Mouse (Mus musculus) lung, adult 2 months (tissue): ENCODE measurements around the gene Bpgm. TPM values are rescaled to one million over a fixed set of nuclear protein-coding genes. Genes with fewer than 3 reads are reported as not detected.

Experiments
- DNase-seq: peaks from one replicate; pipeline ENCODE4 v3.0.0; 2022
- H3K4me1 ChIP-seq: fragments of 200-500 bp; 2 replicates; pipeline ENCODE4 v1.6.1; 2011; ENCODE audit warnings: low read length; ENCODE audit not compliant: control insufficient read depth, insufficient read depth
- H3K4me3 ChIP-seq: fragments of 200-500 bp; replicated peaks from 2 replicates; pipeline ENCODE3; 2011; ENCODE audit warnings: low read depth, mild to moderate bottlenecking, control low read depth, low read length; ENCODE audit errors: extremely low read depth
- CTCF ChIP-seq: fragments of 200-500 bp; IDR thresholded peaks from 2 replicates; pipeline ENCODE4 v1.5.1; 2011; ENCODE audit warnings: mild to moderate bottlenecking, low read length, control low read depth; ENCODE audit not compliant: insufficient read depth
- POLR2A ChIP-seq: fragments of 200-500 bp; IDR thresholded peaks from 2 replicates; pipeline ENCODE4 v1.6.1; 2011; ENCODE audit warnings: low read depth, mild to moderate bottlenecking, control low read depth, low read length, borderline replicate concordance; ENCODE audit errors: extremely low read depth
- WGBS: fragments of 180-500 bp; shearing (Covaris S2); methylation state at CpG from one replicate; pipeline ENCODE4 v1.1.7; 2018; 5-methylcytosine and 5-hydroxymethylcytosine counted together
- polyA plus RNA-seq: library from polyadenylated mRNA; depleted of rRNA; stranded (reverse); fragments of >200 nt; gene quantifications from 2 replicates; pipeline ENCODE4 v1.2.3, GENCODE M21; 2012

Bpgm gene
- polyA plus RNA-seq, 1 experiment = 23.2 TPM

DNA sequence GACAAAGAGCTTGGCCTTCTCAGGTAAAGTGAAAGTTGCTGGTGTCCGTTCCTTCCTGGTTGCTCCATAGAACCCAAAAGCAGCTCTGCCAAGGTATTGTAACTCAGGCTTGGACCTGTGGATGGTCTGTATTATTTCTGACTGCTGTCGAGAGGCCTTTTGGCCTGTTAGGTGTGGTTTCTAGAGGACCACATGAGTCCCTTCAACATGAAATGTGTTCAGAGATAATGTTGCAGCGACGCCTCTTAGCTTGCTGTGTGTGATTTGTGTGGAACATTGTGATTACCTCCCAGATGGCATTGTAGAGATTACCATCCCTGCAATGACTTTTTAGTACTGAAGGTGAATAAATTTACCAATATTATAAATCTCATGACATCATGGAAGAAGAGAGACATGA, 32.0 kb downstream of the Bpgm start:
- 91% methylated on average over 4 of the region's 4 CpGs for WGBS
- no peak for TF ChIP-seq POLR2A
- no peak for TF ChIP-seq CTCF
- no peak overlapping the region for H3K4me3 ChIP-seq
- H3K4me1 ChIP-seq = no peaks in the 10 kb centered on the region
- no peak for DNase-seq

DNA sequence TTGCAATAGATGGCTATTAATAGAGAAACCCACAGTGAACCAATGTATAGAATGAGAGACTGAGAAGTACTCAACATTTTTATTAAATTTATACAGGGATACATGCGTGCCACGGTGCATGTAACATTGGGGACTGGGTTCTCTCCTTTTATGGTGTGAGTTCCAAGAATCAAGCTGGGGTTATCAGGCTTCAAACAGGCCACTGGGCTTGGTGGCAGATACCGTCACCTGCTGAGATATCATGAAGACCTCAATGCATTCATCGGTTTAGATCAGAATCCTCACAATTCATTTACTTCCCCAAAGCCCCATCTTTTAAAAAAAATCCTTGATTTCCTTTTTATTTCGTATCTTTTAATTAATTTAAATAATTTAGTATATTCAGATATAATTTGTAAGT, 34.3 kb downstream of the Bpgm start:
- H3K4me1 ChIP-seq = no peaks in the 10 kb centered on the region
- no peak for DNase-seq
- no peak overlapping the region for H3K4me3 ChIP-seq
- TF ChIP-seq CTCF (no peak), POLR2A (no peak)
- 92% methylated on average over 5 of the region's 5 CpGs for whole genome bisulfite sequencing

DNA sequence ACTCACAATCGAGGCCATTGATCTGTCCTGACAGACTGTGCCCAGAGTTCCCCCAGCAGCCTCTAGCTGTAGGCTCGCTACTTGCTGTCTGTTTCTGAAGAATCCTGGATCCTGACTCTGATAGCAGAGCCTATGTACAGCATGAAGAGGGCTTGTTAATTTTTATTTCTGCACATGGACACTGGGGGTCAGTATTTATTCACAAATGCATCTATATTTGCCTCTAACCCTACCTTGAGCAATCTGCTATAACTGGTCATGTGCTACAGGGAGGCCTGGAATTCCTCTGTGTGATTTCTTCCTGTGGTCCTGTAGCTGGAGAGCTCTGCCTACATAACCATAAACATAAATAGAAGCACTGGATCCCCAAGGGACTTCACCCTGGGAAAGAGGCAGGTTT, 35.4 kb downstream of the Bpgm start:
- DNase-seq = no peak
- WGBS = 24% methylated on average over 2 of the region's 2 CpGs
- TF ChIP-seq CTCF (peak; percentile 53; the same call in 1 of the 2 replicates), POLR2A (no peak)

DNA sequence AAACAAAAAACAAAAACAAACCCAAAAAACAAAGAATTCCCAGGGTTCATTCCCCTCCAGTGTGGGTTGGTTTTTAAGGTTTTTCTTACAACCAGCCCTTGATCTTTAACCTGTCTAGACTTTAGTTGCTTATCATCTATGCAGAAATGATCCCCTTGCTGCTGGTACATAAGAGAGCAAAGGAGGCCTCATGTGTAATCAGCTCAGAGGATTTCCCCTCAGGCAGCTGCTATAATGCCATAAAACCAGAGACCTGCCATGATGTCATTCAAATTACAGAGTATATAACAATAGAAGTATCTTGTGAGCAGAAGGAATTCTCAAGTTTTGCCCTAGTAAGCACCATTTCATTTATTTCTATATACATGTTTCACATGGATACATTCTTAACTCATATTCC, 36.7 kb downstream of the Bpgm start:
- H3K4me3 ChIP-seq = no peak overlapping the region
- DNase-seq = no peak
- no peak for TF ChIP-seq POLR2A
- TF ChIP-seq CTCF = no peak
- H3K4me1 ChIP-seq = no peaks in the 10 kb centered on the region

More for the DNA sequence above, 35.4 kb downstream of the Bpgm start:
- H3K4me3 ChIP-seq = no peak overlapping the region
- H3K4me1 ChIP-seq = no peaks in the 10 kb centered on the region

DNA sequence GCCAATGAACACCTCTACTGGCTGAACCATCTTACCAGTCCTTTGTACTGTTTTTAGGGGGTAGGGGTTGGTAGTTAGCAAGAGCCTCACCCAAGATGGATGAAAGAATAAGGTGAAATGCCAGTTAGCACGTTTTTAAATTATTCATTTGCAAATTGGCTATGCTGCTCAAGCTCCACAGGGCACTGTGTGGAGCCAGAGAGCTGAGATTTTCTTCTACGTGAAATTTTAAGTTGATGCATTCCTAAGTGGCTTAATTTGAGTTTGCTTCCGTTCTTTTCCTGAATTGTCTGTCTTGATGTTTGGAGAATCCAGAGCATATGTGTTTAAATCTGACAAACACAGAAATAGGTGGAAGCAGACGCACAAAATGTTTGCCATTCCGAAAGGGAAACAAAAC, 38.6 kb downstream of the Bpgm start:
- no peak overlapping the region for H3K4me3 ChIP-seq
- DNase-seq = no peak
- TF ChIP-seq CTCF = peak; percentile 23; the same call in 1 of the 2 replicates
- no peak for TF ChIP-seq POLR2A
- no peaks in the 10 kb centered on the region for H3K4me1 ChIP-seq
- WGBS = 33% methylated on average over 5 of the region's 5 CpGs

DNA sequence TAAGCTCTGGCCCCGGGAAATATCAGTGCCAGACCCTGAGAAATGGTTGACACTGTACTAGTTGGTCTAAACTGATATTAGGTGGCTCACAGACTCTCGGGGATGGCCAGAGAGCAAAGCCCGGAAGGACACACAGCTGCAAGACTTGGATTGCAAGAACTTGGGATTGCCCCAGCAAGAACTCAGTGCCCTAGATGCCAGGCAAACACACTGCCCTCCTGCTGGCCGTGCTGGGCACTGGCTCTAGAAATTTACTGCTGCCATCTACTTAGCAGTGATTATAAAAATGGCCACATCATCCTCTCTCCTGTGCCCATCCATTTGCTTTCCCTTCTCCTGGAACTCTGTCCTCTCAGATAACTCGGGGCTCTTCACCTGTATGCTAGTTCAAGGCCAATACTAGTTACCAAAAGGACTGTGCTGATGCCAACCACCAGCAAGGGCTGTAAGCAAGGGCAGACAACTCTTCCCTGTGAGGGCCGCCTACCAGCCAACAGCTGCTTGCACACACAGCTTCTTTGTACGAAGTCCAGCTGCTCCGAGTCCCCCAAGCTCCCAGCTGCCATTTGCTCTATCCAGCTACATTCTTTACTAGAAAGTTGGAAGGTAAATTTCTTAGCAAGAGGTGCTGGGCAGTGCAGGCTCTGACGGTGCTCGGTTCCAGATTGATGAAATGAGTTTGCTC, 39.2 kb downstream of the Bpgm start:
- DNase-seq = no peak
- 55% methylated on average over 10 of the region's 10 CpGs for WGBS
- Histone ChIP-seq H3K4me1 (no peaks in the 10 kb centered on the region), H3K4me3 (no peak overlapping the region)
- TF ChIP-seq CTCF = no peak
- no peak for TF ChIP-seq POLR2A

DNA sequence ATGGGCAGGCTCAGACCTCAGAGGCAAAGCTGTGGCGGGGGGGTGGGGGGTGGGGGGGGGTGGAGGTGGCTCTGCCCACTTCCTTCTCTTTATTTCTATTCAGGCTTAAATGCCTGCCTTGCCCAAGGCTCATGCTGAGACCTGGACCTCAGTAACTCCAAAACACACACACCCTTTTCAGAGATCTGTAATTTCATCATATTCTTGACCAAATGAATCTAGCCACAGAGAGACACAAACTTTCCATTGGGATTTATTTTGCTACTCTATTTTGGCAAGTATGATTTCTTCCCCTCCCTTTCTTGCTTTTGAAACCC, 39.7 kb downstream of the Bpgm start:
- Histone ChIP-seq H3K4me1 (no peaks in the 10 kb centered on the region), H3K4me3 (no peak overlapping the region)
- WGBS = 33% methylated on average over 1 of the region's 1 CpGs
- DNase-seq = no peak
- TF ChIP-seq CTCF = no peak

DNA sequence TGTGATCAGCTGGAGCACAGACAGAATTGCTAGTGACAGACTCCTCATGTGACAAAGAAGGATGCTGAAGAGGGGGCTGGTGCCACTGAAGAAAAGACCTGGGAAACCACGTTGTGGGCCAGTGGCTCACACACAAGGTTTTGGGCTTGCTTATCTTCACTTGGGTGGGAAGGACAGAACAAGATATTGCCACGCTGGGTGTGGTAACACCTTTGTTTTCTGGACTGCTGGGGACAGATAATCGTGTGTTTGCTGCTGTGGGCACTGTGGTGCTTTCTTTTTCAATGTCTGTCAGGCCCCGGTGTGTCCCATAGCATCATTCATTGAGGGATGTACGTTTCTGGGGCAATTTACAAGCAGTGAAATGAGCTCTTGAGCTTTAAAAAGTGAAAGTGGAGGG, 41.7 kb downstream of the Bpgm start:
- Histone ChIP-seq H3K4me3 (no peak overlapping the region), H3K4me1 (no peaks in the 10 kb centered on the region)
- WGBS = 78% methylated on average over 5 of the region's 5 CpGs
- no peak for TF ChIP-seq CTCF
- no peak for TF ChIP-seq POLR2A
- DNase-seq = no peak

DNA sequence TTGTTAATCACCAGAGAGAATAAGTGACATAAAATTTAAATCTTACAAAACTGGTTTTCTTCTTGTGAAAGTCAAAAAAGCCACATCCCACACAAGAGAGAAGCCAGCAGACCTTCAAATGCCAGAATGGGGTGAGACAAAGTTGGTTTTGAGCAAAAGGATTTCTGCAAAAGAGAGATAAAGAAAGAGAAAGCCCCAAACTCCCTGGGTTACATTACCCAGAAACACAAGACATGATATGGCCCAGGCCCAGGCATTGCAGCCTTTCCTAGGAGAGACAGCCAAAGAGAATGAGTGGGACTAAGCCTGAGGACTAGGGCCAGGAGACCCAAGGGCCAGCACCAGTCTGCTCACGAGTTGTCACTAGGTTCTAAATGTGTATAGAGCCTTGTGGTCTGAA, 43.1 kb downstream of the Bpgm start:
- 66% methylated on average over 1 of the region's 1 CpGs for WGBS
- Histone ChIP-seq H3K4me1 (no peaks in the 10 kb centered on the region), H3K4me3 (no peak overlapping the region)
- TF ChIP-seq POLR2A (no peak), CTCF (no peak)
- DNase-seq = no peak

DNA sequence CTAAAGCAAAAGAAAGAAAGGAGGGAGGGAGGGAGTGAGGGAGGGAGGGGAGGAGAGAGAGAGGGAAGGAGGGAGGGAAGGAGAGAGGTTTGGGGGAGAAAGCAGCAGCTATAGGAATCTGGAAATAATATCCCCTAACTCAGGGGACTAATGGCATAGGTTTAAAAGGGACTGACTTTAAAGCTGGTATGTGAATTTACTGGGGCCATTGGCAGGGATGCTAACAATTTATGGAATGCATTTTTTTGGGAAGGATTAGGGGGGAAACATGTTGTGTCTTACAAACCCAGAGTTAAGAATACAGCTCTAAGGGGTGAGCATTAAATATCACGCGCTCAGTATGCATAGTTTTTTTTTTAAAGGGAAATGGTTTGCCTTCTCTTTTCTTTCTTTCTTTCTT, 44.5 kb downstream of the Bpgm start:
- 89% methylated on average over 2 of the region's 2 CpGs for whole genome bisulfite sequencing
- TF ChIP-seq POLR2A = no peak
- no peak for TF ChIP-seq CTCF
- Histone ChIP-seq H3K4me3 (no peak overlapping the region), H3K4me1 (no peaks in the 10 kb centered on the region)
- no peak for DNase-seq
